Mouse (Mus musculus): ENCODE measurements around the gene Pepd. TPM values are rescaled to one million over a fixed set of nuclear protein-coding genes. Genes with fewer than 3 reads are reported as not detected.

Pepd gene
- total RNA-seq, 2 experiments from 2014 or later = 56.6 to 58.9 TPM

DNA sequence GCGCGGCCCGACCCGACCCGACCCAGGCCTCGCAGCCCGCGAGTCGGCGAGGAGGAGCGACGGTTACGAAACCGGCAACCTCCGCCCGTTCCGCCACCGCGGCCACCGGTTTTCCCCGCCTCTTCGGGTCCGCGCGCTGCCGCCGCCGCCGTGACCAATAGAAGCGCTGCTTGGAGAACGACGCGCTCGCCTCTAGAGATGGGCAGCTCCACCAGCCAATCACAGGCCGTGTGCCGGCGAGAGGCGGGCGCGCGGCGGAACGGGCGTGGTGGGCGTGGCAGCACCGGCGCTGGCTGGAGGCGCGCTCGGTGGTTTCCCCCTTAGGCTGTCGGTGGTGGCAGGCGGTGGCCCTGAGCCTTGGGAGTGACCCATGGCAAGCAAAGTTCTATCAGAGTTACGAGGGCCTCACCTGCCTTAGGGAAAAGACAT, 144.3 kb downstream of the Pepd start, which contains the start of gene Cebpg:
TSS of gene Cebpg (minus strand) at position 138 of the 429 bp plus-strand sequence.
- peak; percentile 98 for DNase-seq

GRCm38 (mm10) chr7:35056999-35057398, 144.8 kb downstream of the Pepd start:
- DNase-seq = no peak

GRCm38 (mm10) chr7:35057569-35057968, 145.4 kb downstream of the Pepd start:
- no peak for DNase-seq

- DNase-seq = no peak
Measured at GRCm38 (mm10) chr7:35058329-35058728, 146.2 kb downstream of the Pepd start.

DNA sequence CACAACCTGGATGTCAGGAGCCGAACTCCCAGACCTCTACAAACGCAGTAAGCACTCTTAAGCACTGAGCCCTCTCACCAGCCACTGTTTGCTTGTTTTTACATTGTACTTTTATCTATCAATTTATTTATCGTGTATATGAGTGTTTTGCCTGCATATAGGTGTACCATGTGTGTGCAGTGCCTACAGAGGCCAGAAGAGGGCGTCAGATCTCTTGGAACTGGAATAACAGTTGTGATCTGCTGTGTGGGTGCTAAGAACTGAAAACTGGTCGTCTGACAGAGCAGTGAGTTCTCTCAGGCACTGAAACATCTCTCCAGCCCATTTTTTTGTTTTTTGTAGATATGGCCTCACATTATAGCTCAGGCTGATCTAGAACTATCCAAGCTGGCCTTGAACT, 147.3 kb downstream of the Pepd start:
- no peak for DNase-seq

DNA sequence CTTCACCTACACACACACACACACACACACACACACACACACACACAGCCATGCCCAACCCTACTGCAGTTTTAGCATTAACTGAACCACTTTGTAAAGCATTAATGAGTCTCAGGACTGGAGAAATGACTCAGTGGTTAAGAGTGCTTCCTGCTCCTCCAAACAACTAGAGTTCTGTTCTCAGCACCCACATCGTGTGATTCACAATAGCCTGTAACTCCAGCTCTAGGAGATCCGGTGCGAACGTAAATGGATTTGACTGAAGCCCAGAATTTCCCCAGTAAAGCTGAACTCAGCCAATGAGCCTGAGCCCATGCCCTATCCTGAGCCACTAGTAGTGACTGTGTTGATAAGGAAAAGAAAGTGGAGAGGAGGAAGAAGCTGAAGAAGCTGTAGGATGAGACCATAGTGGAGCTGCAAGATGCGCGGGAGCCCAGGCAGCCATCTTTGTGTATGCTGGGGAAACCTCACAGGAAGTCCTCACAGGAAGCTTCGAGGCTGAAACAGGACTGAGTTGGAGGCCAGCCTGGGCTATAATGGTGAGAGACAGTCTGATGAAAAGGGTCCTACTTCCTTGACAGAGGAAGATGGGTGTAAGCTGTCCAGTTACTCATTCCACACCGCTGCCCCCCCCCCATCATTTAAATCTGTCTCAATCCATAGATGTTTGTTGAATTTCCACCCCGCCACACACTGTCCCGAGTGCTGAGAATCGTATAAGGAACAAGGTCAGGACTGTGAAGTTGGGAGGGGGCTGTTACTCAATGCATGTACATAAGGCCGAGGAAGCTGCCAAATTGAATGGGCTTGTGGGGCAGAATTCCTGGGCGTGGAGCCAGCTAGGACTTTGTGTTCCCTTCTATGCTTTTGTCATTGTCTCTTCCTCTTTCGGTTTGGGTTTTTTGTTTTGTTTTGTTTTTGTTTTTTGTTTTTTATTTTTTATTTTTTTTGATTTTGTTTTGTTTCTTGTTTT, 152.4 kb downstream of the Pepd start:
- peak; percentile 64 for DNase-seq

DNA sequence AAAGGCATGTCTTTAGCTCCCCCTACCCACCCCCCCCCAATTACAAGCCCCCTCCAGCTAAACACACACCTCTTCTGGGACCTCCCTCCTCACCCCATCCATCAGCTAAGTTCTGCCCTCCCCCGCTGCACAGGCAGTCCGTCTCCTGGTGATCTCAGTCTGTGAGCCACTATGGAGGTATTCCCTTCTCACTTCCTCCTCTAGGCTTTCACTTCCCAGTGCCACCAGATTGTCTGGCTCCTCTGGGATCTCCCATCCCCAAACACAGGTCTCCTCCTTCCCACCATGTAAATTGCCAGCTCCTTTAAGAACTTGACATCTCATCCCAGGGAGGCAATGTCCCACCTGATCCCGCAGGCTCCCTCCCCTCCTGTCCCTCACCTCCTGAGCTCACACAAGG, 153.8 kb downstream of the Pepd start:
- no peak for DNase-seq

DNA sequence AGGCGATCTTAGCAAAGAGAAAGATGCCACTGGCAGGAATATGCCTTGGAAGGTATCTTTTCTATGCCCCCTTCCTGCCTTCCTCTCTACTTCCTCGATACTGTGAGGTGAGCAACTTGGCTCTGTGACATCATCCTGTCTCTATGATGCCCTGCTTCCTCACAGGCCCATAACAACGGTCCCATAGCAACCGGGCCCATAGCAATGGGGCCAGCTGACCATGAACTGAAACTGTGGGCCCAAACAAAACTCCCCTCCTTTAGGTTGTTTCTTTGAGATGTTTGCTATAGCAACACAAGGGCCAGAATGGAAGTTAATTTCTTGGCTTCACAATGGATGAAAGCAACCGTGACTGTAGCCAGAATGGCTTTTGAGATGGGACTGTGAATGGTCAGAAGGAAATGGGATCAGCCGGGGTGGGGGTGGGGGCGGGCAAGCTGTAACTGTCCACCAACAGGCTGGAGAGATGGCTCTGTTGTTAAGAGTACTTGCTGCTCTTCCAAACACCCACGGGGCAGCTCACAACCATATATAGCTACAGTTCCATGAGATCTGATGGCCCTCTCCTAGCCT, 154.5 kb downstream of the Pepd start:
- no peak for DNase-seq

DNA sequence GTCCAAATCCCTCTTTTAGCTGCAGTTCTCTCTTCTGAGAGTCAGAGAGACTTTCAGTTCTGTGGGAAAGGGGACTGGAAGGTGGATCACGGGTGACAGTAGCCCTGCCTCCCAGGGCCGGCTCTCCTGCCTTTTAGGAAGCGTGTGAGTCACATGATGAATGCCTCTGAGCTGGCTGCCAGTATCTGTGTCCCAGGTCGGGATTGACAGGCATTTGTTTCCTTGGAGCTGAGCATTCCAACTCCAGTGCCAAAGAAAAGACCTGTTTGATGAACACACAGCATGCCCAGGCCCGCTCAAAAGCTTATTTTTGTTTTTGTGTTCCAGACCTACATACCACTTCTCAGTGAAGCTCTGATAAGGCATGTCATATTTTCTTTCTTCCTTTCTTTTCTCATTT, 164.5 kb downstream of the Pepd start:
- DNase-seq = peak; percentile 76

GRCm38 (mm10) chr7:35080843-35081338, 168.7 kb downstream of the Pepd start:
- DNase-seq = peak; percentile 50

DNA sequence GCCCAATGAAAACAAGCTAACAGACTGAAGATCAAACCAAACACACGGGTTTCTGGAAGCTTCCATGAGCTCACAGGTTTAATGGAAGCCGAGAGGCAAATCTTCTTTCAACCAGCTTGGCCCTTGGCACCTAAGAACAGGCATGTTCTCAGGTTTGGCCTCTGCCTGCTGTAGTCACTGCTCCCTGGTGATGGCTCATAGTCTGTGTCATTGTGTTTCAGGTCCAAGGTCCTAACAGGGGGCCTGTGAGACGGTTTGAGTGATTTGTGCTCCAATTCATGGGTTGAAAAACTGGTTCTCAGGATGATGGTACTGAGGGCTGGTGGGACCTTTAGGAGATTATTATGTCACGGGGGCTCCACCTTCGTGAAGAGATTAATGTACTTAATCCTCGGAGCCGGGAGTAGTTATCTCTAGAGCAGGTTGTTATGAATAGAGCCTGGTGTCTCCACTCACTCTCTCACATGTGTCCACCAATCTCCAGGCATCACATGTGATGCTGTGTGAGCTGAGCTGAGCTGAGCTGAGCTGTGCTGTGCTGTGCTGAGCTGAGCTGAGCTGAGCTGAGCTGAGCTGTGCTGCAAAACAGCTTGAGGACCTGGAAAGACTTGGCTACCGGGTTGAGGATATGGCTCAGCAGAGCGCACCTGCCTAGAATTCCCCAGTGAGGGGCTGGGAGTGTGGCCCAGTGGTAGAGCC, 169.4 kb downstream of the Pepd start:
- no peak for DNase-seq

- DNase-seq = no peak
Measured at GRCm38 (mm10) chr7:35084565-35085360, 172.6 kb downstream of the Pepd start.

DNA sequence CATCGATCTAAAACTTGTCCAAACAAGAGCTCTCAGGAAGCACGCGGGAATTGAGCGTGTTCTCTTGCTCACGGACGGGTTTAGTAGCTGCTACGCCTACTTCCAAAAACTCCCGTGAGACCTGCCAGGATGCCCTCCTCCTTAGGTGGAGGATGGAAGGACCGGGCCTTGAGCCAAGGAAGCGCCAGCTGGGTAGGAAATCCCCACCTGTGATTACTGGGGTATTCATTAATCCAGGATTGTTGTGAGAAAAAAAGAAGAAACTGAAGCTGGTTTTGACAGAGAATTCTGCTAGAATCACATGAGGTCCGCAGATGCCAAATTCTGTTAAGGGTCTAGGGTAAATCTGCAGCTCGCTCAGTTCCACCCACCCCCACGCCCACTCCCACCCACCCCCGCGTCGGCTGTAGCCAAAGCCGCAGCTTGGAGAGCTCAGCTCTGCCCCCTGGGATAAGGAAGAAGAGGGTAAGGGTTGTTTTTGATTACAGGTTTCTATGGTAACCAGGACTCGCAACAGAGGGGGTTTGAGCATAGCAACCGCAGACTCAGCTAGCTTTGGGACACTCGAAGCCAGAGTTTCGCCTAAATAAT, 174.2 kb downstream of the Pepd start:
- peak; percentile 25 for DNase-seq

- no peak for DNase-seq
Measured at GRCm38 (mm10) chr7:35090550-35090949, 178.4 kb downstream of the Pepd start.

Small RNAs within 50 kb of the gene (microRNA-seq; reads per million reads assigned to microRNA genes)
- not detected for gene Gm25033

Other genes with a start within 250 kb of the Pepd start
- gene Chst8, start 99.7 kb upstream of the Pepd start, total RNA-seq (2021) = 1 to 10 TPM; 5.5 to 6.0 TPM
- gene Cebpg, start 144.2 kb downstream of the Pepd start, total RNA-seq (2021) = 10 to 100 TPM; 41.6 to 51.3 TPM
- 100 to 1,000 TPM; 237 to 238 TPM for gene Cebpa, start 206.9 kb downstream of the Pepd start, total RNA-seq (2021)